Comparison of ENCODE assay signal across 12 mouse cellular contexts in the genomic region with DNA sequence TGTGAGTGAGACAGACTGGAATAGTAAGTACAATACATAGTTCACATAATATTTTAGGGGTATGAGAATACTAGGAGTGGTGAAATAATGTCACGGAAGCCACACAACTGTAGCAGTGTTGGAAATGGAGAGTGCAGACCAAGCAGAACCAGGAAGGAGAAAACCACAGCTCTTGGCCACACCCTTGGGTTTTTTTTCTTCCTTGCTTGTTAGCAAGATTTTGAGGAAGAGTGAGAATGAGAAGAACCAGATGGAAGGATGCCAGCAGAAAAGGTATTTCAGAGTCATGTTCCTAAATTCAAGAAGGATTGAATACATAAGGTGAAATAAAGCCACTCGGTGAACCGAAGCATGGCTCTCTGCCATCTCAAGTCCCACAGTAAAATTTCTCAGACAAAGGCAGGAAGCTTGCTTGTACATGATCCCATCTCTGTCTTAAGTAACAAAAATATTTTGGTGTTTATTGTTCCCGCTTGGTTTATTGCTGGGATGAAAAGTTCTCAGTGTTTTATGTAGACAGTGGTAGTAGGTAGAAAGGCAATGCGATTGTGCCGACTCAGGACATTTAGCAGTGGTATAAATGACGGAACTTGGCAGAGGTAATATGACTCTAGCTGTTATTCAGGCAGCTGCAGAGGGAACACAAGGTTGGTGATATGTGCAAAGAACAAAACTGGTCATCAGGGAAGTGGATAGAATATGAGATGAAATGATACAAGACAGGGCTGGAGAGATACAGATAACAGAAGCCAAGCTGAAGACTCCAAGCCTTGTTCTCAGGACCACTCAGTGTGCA.
A peak's percentile ranks its signal among the peaks of the same experiment; 100 is the strongest.
DNase-seq lines count a peak whose midpoint lies in the region; ATAC-seq and TF ChIP-seq lines count a peak whose summit lies in the region.
"Had no signal": no experiment of that assay in that cellular context is flagged by ENCODE, and none has a peak within 500 bp of the region (broad histone marks: within the 10 kb centered on the region; RNA-seq: fewer than 3 reads in every experiment).

No protein-coding gene starts in this region.

- H3K9me3 ChIP-seq in heart, embryonic 11.5 days (replicated peaks; ENCODE audit: control insufficient read depth, low read length) = no peaks in the 10 kb centered on the region
- H3K9me3 ChIP-seq: heart, embryonic 15.5 days; intestine, embryonic 15.5 days had no signal

- ATAC-seq in heart, embryonic 11.5 days (replicated peaks; ENCODE audit: insufficient number of reproducible peaks, low FRiP score, low TSS enrichment) = no peak
- ATAC-seq: intestine, embryonic 15.5 days had no signal

- no peak overlapping the region for H3K4me2 ChIP-seq in heart, embryonic 11.5 days
- H3K4me2 ChIP-seq: heart, embryonic 15.5 days; intestine, embryonic 15.5 days had no signal

- intact Hi-C loops in left cerebral cortex, postnatal 14 days (cut with DNase I) = no loop called here

- WGBS in heart, embryonic 11.5 days (ENCODE audit: insufficient replicate concordance) = 84% methylated on average over 7 of the region's 7 CpGs
- 43% methylated on average over 7 of the region's 7 CpGs for WGBS in lung, adult 2 months

- TF ChIP-seq CTCF in lung, adult 2 months (IDR thresholded peaks at IDR 0.05; ENCODE audit: insufficient read depth, low read length) = no peak

- peak; percentile 90 for DNase-seq in heart, adult 11 months
- DNase-seq in lung, adult 18-20 months = peak; percentile 17 to 35
- DNase-seq in lung, adult 2 months = no peak
- peak; percentile 22 for DNase-seq in lung, postnatal 10 days
- DNase-seq in skeletal muscle tissue, adult 2 months (ENCODE audit: low read depth, low spot score) = peak; percentile 45
- DNase-seq in adrenal gland, postnatal 10 days = no peak
- no peak for DNase-seq in left cerebral cortex, postnatal 14 days (ENCODE audit: low spot score in 2 of 2)
- DNase-seq: B cell, adult 2 months; retina, postnatal 1 day had no signal

- no peak for TF ChIP-seq POLR2A in lung, adult 2 months (IDR thresholded peaks at IDR 0.05; ENCODE audit: borderline replicate concordance, extremely low read depth, low read depth, low read length)

- H3K4me1 ChIP-seq in heart, embryonic 11.5 days (ENCODE audit: control insufficient read depth, insufficient read depth, low read length) = peaks cover 3% of the 10 kb centered on the region; the same call in 1 of the 2 replicates
- H3K4me1 ChIP-seq in lung, adult 2 months (ENCODE audit: control insufficient read depth, insufficient read depth, low read length) = peaks cover 20% of the 10 kb centered on the region

- no peaks in the 10 kb centered on the region for H3K36me3 ChIP-seq in heart, embryonic 11.5 days (ENCODE audit: control insufficient read depth, insufficient read depth, low read length)
- H3K36me3 ChIP-seq: heart, embryonic 15.5 days; intestine, embryonic 15.5 days had no signal

- no peaks in the 10 kb centered on the region for H3K27me3 ChIP-seq in heart, embryonic 11.5 days (ENCODE audit: control insufficient read depth, insufficient read depth, low read length)
- H3K27me3 ChIP-seq: heart, embryonic 15.5 days; intestine, embryonic 15.5 days had no signal

- no peak overlapping the region for H3K27ac ChIP-seq in heart, embryonic 11.5 days (ENCODE audit: low read depth, low read length)
- H3K27ac ChIP-seq: heart, embryonic 15.5 days; intestine, embryonic 15.5 days had no signal

- no peak overlapping the region for H3K9ac ChIP-seq in heart, embryonic 11.5 days (ENCODE audit: low read depth, low read length)
- H3K9ac ChIP-seq: heart, embryonic 15.5 days; intestine, embryonic 15.5 days had no signal

- no peak overlapping the region for H3K4me3 ChIP-seq in heart, embryonic 11.5 days (ENCODE audit: low read depth, low read length)
- no peak overlapping the region for H3K4me3 ChIP-seq in lung, adult 2 months (replicated peaks; ENCODE audit: extremely low read depth, low read depth, low read length)
- H3K4me3 ChIP-seq: heart, embryonic 15.5 days; intestine, embryonic 15.5 days had no signal

Comparison
In these comparisons a context has a peak if more than half of its experiments do, and no peak if none do; other contexts are left out.
1. DNase-seq: peak in heart, adult 11 months (single experiment), lung, adult 18-20 months (2 of 2), lung, postnatal 10 days (single experiment) and skeletal muscle tissue, adult 2 months (single experiment); none in lung, adult 2 months (single experiment), adrenal gland, postnatal 10 days (single experiment) and left cerebral cortex, postnatal 14 days (0 of 2).